Mouse (Mus musculus) heart, postnatal 0 days (tissue): ENCODE measurements around the gene Cnbd2.

Experiments used
- CTCF ChIP-seq: IDR thresholded peaks from 2 replicates; pipeline ENCODE4 v1.5.1; 2016; ENCODE audit warnings: antibody characterized with exemption, control low read depth, low read depth
- EP300 ChIP-seq: IDR thresholded peaks from 2 replicates; pipeline ENCODE4 v1.6.1; 2016; ENCODE audit warnings: antibody characterized with exemption, low read depth

DNA sequence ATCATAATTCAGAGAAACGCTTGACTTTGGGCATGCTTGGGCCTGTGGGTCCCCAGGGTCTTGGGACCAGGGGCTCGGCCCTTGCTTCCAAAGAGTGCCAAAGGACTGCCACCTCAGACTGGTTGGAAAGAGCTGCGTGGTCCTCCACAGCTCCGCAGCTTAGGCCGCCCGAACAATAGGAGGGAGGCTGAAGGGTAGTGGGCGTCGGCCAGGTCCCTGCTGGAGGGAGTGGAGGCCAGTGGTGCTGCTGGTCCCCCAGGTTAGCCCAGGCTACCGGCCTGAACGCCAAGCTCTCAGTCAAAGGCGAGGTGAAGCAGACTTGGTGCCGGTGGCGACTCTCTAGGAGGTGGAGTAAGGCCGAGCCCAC, 108.2 kb downstream of the Cnbd2 start:
- TF ChIP-seq CTCF (no peak), EP300 (no peak)
